Mouse (Mus musculus) forebrain, embryonic 14.5 days (tissue): ENCODE measurements around the gene Paqr3. TPM values are rescaled to one million over a fixed set of nuclear protein-coding genes. Genes with fewer than 3 reads are reported as not detected.
A peak's percentile ranks its signal among the peaks of the same experiment; 100 is the strongest.

ENCODE experiments used
- ATAC-seq: fragments of 200-750 bp; cut with Nextera tagmentation; 2 replicates; pipeline ENCODE4 v1.8.0; 2017; ENCODE audit warnings: mild to moderate bottlenecking, moderate library complexity
- DNase-seq: peaks from one replicate; pipeline ENCODE4 v3.0.0-alpha.2; 2015; ENCODE audit warnings: low spot score
- H3K27ac ChIP-seq: fragments of 300-500 bp; sonication (generic); 2 replicates; pipeline ENCODE4 v1.5.1; 2014; ENCODE audit warnings: low read depth, mild to moderate bottlenecking, control low read depth, low read length, moderate library complexity
- H3K27me3 ChIP-seq: fragments of 300-500 bp; sonication (generic); replicated peaks from 2 replicates; pipeline ENCODE4 v1.6.1; 2014; ENCODE audit warnings: low read length, control low read depth, mixed read lengths; ENCODE audit not compliant: control insufficient read depth, insufficient read depth
- H3K36me3 ChIP-seq: fragments of 300-500 bp; sonication (generic); 2 replicates; pipeline ENCODE4 v1.6.1; 2014; ENCODE audit warnings: low read length, control low read depth; ENCODE audit not compliant: control insufficient read depth, insufficient read depth
- H3K4me1 ChIP-seq: fragments of 300-500 bp; sonication (generic); 2 replicates; pipeline ENCODE4 v1.6.1; 2014; ENCODE audit warnings: antibody characterized with exemption, low read length, control low read depth; ENCODE audit not compliant: control insufficient read depth, insufficient read depth
- H3K4me2 ChIP-seq: fragments of 300-500 bp; sonication (generic); 2 replicates; pipeline ENCODE4 v1.6.1; 2014; ENCODE audit warnings: mild to moderate bottlenecking, control low read depth, low read length
- H3K4me3 ChIP-seq: fragments of 300-500 bp; sonication (generic); 2 replicates; pipeline ENCODE4 v1.5.1; 2014; ENCODE audit warnings: low read depth, low read length, control low read depth
- H3K9ac ChIP-seq: fragments of 300-500 bp; sonication (generic); 2 replicates; pipeline ENCODE4 v1.6.1; 2014; ENCODE audit warnings: mild to moderate bottlenecking, low read length, control low read depth, moderate library complexity
- H3K9me3 ChIP-seq: fragments of 300-500 bp; sonication (generic); replicated peaks from 2 replicates; pipeline ENCODE4 v1.6.1; 2016; ENCODE audit warnings: low read length, control low read depth, mixed read lengths; ENCODE audit not compliant: control insufficient read depth
- WGBS: fragments of 180-500 bp; shearing (Covaris S2); extraction: QIAGEN DNeasy Blood & Tissue Kit; methylation state at CpG from one replicate; pipeline ENCODE4 v1.1.7; 2014; 5-methylcytosine and 5-hydroxymethylcytosine counted together
- polyA plus RNA-seq: library from polyadenylated mRNA; unstranded; fragments of >200 nt; fragmentation: Nextera tagmentation; extraction: Ambion mirVana; gene quantifications from 2 replicates; pipeline ENCODE4 v1.2.1, GENCODE M21; 2014

The Paqr3 gene
- polyA plus RNA-seq, 1 experiment from 2014 or later: 17.9 TPM

- DNase-seq (no peak), ATAC-seq (no peak)
- Histone ChIP-seq H3K9me3 (no peaks in the 10 kb centered on the region), H3K27me3 (no peaks in the 10 kb centered on the region), H3K4me3 (no peak overlapping the region), H3K4me1 (no peaks in the 10 kb centered on the region), H3K9ac (no peak overlapping the region), H3K27ac (no peak overlapping the region), H3K36me3 (peaks cover 46% of the 10 kb centered on the region), H3K4me2 (no peak overlapping the region)
- 71% methylated on average over 3 of the region's 3 CpGs for WGBS
Observed at GRCm38 (mm10) chr5:97089426-97089825, 22.0 kb downstream of the Paqr3 start.

GRCm38 (mm10) chr5:97088231-97088630 lies 23.2 kb downstream of the Paqr3 start:
- H3K4me2 ChIP-seq: no peak overlapping the region
- no peak overlapping the region for H3K4me3 ChIP-seq
- peaks cover 54% of the 10 kb centered on the region for H3K36me3 ChIP-seq
- H3K9me3 ChIP-seq: no peaks in the 10 kb centered on the region
- H3K4me1 ChIP-seq: no peaks in the 10 kb centered on the region
- ATAC-seq (no peak), DNase-seq (no peak)
- no peak overlapping the region for H3K27ac ChIP-seq
- no peaks in the 10 kb centered on the region for H3K27me3 ChIP-seq
- no peak overlapping the region for H3K9ac ChIP-seq
- 91% methylated on average over 6 of the region's 6 CpGs for WGBS

GRCm38 (mm10) chr5:97087746-97088145 lies 23.6 kb downstream of the Paqr3 start:
- DNase-seq (no peak), ATAC-seq (no peak)
- Histone ChIP-seq H3K27me3 (no peaks in the 10 kb centered on the region), H3K4me2 (no peak overlapping the region), H3K4me3 (no peak overlapping the region), H3K36me3 (peaks cover 53% of the 10 kb centered on the region), H3K9me3 (no peaks in the 10 kb centered on the region), H3K4me1 (no peaks in the 10 kb centered on the region), H3K27ac (no peak overlapping the region), H3K9ac (no peak overlapping the region)
- WGBS: 93% methylated on average over 16 of the region's 16 CpGs

- DNase-seq: no peak
- H3K4me2 ChIP-seq: no peak overlapping the region
- H3K27me3 ChIP-seq: no peaks in the 10 kb centered on the region
- no peak overlapping the region for H3K9ac ChIP-seq
- no peak overlapping the region for H3K27ac ChIP-seq
- H3K36me3 ChIP-seq: peaks cover 51% of the 10 kb centered on the region
- no peaks in the 10 kb centered on the region for H3K4me1 ChIP-seq
- no peak overlapping the region for H3K4me3 ChIP-seq
- WGBS: 91% methylated on average over 24 of the region's 24 CpGs
- ATAC-seq: no peak
- H3K9me3 ChIP-seq: no peaks in the 10 kb centered on the region
Observed at GRCm38 (mm10) chr5:97087030-97087630, 24.3 kb downstream of the Paqr3 start.

GRCm38 (mm10) chr5:97085071-97085470 lies 26.3 kb downstream of the Paqr3 start:
- Histone ChIP-seq H3K4me3 (no peak overlapping the region), H3K36me3 (peaks cover 51% of the 10 kb centered on the region), H3K9me3 (no peaks in the 10 kb centered on the region), H3K27ac (no peak overlapping the region), H3K9ac (no peak overlapping the region), H3K4me1 (no peaks in the 10 kb centered on the region), H3K4me2 (no peak overlapping the region), H3K27me3 (no peaks in the 10 kb centered on the region)
- WGBS: 96% methylated on average over 6 of the region's 6 CpGs
- no peak for DNase-seq
- no peak for ATAC-seq

- DNase-seq (no peak), ATAC-seq (no peak)
- Histone ChIP-seq H3K4me2 (no peak overlapping the region), H3K9me3 (no peaks in the 10 kb centered on the region), H3K9ac (no peak overlapping the region), H3K27ac (no peak overlapping the region), H3K4me3 (no peak overlapping the region), H3K27me3 (no peaks in the 10 kb centered on the region), H3K36me3 (peaks cover 51% of the 10 kb centered on the region), H3K4me1 (no peaks in the 10 kb centered on the region)
- 85% methylated on average over 4 of the region's 4 CpGs for WGBS
Observed at GRCm38 (mm10) chr5:97084541-97084940, 26.9 kb downstream of the Paqr3 start.

GRCm38 (mm10) chr5:97083701-97084100 lies 27.7 kb downstream of the Paqr3 start:
- no peak for DNase-seq
- Histone ChIP-seq H3K4me1 (no peaks in the 10 kb centered on the region), H3K27me3 (no peaks in the 10 kb centered on the region), H3K36me3 (peaks cover 51% of the 10 kb centered on the region), H3K9ac (no peak overlapping the region), H3K4me2 (no peak overlapping the region), H3K27ac (no peak overlapping the region), H3K4me3 (no peak overlapping the region), H3K9me3 (no peaks in the 10 kb centered on the region)
- 89% methylated on average over 6 of the region's 6 CpGs for WGBS
- ATAC-seq: no peak

GRCm38 (mm10) chr5:97081481-97081880 lies 29.9 kb downstream of the Paqr3 start:
- no peak overlapping the region for H3K4me2 ChIP-seq
- H3K27me3 ChIP-seq: no peaks in the 10 kb centered on the region
- H3K36me3 ChIP-seq: peaks cover 33% of the 10 kb centered on the region
- DNase-seq (peak; percentile 44), ATAC-seq (no peak)
- 75% methylated on average over 3 of the region's 3 CpGs for WGBS
- H3K4me1 ChIP-seq: no peaks in the 10 kb centered on the region; the same call in 1 of the 2 replicates
- no peak overlapping the region for H3K27ac ChIP-seq
- no peak overlapping the region for H3K4me3 ChIP-seq
- H3K9ac ChIP-seq: no peak overlapping the region
- H3K9me3 ChIP-seq: no peaks in the 10 kb centered on the region

- Histone ChIP-seq H3K4me1 (no peaks in the 10 kb centered on the region; the same call in 1 of the 2 replicates), H3K4me3 (no peak overlapping the region), H3K9ac (no peak overlapping the region), H3K9me3 (no peaks in the 10 kb centered on the region), H3K27ac (no peak overlapping the region), H3K27me3 (no peaks in the 10 kb centered on the region), H3K36me3 (0 out of 2 replicates have a peak, but pooled peaks cover 7% of the 10 kb centered on the region), H3K4me2 (no peak overlapping the region)
- no peak for DNase-seq
- WGBS: 82% methylated on average over 5 of the region's 5 CpGs
- no peak for ATAC-seq
Observed at GRCm38 (mm10) chr5:97078641-97079040, 32.8 kb downstream of the Paqr3 start.
